Mouse (Mus musculus) kidney, adult 9 months (tissue): ENCODE measurements around the gene Rab8b.
"Not testable (repeated sequence)": the region's sequence is repeated elsewhere in the genome, so short reads cannot be mapped to it uniquely, and the experiment has no call there.

Experiments used
- DNase-seq: peaks from one replicate; pipeline ENCODE4 v3.0.0; 2022

Rab8b gene

DNA sequence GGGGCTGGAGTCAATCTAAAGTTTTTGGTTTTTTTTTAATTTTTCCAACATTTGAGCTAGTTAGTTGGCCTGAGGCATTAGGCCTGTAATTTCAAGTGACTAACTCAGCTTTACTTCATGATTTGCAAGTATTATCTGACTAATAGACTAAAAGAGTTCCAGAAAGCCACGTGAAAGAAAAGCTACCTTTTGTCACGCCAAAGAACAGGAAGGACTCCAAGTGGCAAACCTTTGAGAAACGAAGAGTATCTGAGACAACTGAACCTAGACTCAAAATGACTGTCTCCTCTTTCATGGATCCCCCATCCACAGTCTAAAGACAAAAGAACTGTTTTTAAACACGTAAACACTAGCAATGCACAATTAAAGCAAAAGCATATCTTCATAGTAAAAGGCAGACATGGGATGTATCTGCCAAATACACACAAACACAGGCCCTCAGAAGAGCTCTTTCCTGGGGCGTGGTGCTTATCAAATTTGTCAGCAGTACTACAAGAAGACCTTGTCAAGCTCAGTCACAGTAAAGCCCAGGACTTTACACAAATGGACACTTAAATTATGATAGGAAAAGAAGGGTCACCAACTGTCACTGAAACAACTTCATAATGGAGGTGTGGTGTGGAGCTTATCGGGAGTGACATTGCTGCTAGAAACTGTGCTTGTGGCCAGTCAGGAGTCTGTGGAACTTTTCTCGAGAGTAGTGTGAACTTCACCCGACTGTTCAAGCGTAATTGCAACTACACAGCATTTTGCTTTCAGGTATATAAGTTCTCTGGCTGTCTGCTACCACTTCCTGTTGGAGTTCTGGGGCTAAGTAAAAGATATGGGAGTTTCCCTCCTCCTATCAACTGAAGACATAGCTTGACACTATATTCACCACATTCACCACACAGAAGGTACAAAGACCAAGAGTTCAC, 3.4 kb downstream of the Rab8b start:
- DNase-seq: no peak

DNA sequence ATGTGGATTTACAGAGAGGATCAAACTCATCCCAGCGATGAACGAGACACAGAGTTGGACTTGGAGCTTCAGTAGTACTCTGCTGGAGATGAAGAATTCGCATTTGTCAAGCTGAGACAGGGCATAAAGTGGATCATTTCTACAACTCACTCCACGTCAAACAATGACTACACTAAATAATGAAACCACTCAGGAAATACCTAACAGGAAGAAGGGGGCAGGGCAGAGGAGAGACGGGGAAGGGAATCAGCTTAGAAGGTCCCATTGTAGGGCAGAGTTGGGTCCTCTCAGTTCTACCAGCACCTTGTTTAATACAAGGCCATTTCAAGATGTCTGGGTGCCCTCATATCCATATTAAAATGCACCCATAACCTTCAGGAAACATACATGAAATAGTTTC, 4.1 kb downstream of the Rab8b start:
- DNase-seq: no peak

GRCm38 (mm10) chr9:66914540-66914939, 4.9 kb downstream of the Rab8b start:
- DNase-seq: no peak

- DNase-seq: not testable (repeated sequence)
Measured at GRCm38 (mm10) chr9:66913254-66913934, 6.1 kb downstream of the Rab8b start.

GRCm38 (mm10) chr9:66912304-66912703, 7.2 kb downstream of the Rab8b start:
- DNase-seq: no peak

DNA sequence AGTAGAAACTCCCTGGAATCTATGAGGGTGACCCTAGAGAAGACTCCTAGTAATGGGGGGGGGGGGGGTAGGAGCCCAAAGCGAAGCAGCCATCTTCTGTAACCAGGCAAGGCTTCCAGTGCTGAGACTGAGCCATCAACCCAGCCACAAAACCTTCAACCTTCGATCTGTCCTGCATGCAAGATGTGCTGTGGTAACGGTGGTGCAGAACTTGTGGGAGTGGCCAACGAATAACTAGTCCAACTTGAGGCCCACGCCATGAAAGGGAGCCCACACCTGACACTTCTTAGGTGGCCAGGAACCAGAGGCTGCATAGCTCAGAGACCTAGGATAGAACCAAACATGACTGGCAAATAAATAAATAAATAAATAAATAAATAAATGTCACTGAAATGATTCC, 8.8 kb downstream of the Rab8b start:
- no peak for DNase-seq

DNA sequence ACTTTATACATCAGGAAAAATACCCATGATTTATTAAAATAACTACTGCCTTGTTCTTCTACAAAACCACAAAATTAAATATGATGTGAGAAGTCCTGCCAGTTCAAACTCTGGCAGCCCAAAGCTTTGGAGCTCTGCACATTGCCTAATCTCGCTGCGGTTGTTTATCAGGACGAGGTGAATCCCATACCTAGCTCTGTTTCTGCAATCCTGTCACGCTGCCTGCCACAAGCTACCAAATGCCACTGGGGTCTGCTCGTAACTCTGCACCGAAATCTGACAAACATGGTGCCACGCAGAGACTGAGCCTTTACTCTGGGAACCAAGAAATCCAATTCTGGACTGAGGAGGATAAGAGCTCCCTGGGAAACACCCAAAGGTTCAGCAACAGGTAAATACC, 9.6 kb downstream of the Rab8b start:
- DNase-seq: no peak

DNA sequence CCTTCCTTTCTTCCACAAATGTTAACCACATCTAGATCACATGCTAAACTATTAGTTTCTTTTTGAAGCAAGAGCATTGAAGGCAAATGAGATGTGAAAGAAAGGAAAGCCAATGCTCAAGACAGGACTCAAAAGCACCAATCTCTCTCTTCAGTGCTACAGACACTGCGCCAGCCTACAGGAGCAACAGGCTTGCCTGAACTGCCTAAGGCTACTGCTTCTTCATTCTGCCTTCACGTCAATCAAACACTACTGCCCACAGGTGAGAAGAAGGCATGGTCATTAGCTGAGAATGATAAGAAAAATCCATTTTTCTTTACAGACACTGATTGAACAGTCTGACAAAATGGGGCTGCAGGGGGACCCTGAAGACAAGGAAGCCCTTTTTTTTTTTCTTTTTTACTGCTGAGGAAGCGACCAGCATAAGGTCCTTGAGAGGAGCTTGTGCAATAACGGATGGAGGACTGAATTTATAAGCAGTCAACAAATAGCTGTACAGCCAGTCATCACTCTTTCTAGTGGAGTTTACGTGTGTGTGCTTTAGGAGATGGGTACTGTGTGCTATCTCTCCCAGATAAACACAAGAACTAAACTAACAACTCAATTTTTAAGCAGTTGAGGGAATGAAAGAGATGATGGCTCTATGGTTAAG, 11.6 kb downstream of the Rab8b start:
- DNase-seq: no peak

- no peak for DNase-seq
Measured at GRCm38 (mm10) chr9:66907126-66907525, 12.4 kb downstream of the Rab8b start.

DNA sequence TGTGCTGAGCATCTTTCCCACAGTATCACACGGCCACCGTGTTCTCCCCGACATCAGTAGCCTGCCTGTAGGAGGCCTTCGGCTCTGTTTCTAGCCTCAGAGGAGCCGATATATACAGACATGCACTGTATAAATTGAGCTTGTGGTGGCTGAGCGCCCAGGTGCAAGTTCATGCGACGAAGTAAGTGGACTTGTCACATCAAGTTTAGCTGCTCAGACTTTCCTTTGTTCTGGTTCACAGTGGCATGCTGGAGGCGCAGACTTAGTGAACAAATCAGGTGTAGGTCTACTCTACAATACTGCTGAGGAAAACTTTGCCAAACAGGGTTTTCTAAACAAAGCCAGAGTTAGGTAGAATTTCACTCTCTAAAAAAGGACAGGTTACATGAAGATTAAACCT, 13.5 kb downstream of the Rab8b start:
- no peak for DNase-seq

DNA sequence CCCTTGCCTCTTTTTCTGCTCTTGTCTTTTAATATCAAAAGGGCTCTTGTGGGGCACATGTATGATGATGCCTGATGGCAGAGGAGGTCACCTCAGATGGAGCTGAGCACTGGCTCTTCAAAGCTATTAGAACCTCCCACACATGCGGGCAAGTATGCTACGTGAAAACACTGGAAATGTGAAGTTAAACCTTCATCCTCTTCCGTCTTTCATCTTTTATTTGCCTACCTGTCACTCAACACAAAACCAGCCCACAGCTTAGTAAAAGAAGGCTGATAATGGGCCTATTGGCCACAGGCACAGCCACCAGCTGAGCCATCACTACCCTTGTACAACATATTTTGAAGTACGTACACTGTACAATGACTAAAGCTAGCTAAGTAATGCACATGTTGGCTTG, 20.0 kb downstream of the Rab8b start:
- DNase-seq: no peak

- no peak for DNase-seq
Measured at GRCm38 (mm10) chr9:66899072-66899471, 20.4 kb downstream of the Rab8b start.

GRCm38 (mm10) chr9:66897851-66898250, 21.6 kb downstream of the Rab8b start:
- DNase-seq: no peak

DNA sequence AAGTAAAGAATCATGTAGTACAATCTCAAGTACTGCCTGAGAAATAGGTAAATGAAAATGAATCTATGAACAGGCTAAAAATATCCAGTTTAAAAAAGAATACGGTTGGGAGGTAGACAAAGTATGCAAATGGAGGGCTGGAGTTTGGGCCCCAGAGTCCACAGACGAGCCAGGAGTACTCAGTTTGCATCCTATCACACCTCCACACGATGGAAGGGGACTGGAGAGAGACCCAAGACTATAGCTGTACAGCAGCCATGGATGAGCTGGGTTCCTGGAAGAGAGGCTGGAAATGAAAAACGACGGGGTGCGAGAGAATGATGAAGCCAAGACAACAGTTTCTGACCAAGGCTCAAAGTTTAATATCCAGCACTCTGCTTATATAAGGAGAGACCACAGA, 22.5 kb downstream of the Rab8b start:
- DNase-seq: no peak

DNA sequence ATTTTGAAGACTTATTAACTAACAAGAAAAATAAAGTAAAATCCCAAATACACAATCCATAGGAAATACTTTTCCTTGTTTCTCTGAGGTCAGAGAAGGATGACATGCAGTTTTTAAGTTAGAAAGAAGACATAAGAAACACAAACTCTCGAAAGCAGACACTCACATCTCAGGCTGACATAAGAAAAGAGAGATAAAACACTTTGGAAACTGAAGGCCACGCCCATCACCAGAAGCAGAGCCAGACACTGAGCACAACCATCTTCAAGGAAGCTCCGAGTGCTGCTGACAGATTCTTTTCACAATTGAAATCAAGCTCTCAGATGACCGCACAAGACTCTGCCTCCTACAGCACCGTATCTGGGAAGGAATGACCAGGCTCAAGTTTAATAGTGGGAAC, 23.5 kb downstream of the Rab8b start:
- DNase-seq: no peak

DNA sequence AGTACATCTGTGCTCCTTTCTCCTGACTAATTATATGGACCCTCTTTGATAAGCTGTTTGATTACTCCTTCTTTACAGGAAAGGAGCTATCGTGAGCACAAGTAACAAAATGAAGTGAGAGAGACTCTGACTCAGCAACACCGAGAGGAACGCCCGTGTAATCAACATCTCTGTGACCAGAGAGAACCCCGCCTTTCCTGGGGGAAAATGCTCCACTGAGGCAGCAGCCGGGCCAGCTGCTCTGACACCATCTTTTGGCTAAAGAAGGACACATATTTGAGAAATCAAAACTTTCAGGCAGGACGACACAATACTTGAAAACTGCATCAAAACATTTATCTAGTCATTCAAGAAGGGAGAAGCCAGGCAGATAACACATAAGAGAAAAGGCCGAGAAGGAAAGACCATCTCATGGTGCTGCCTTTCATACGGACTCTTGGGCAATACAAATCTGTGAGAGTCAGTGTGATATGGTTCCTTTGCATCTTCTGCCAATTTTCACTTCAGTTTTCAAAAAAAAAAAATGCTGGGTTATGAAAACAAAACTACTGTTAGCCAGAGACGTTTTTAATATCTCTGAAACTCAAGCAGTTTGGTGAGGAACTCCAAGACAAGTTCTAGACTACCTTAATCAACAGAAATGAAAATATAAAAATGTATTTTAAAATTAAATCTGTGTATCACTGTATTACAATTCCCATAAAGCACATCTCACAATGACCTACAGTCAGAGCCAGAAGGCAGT, 24.3 kb downstream of the Rab8b start:
- no peak for DNase-seq

DNA sequence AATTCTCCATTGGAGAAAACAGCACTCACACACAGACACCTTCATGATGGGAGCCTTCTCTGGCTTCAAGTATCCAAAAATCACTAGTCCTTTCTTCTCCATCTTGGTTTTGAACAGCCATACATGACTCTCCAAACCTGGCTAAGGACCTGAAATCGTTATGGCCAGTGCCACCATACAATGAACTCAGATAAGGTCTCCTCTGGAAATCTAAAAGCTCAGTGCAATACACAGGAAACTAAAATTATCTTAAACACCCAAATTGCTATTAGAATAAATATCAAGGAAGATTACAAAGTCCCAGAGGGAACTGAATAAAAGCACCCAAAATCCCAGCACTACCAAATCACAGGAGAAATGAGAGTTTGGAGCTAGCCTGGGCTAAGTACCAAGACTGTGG, 25.1 kb downstream of the Rab8b start:
- no peak for DNase-seq

- not testable (repeated sequence) for DNase-seq
Measured at GRCm38 (mm10) chr9:66892456-66892855, 27.0 kb downstream of the Rab8b start.

- no peak for DNase-seq
Measured at GRCm38 (mm10) chr9:66887960-66888610, 31.4 kb downstream of the Rab8b start.

DNA sequence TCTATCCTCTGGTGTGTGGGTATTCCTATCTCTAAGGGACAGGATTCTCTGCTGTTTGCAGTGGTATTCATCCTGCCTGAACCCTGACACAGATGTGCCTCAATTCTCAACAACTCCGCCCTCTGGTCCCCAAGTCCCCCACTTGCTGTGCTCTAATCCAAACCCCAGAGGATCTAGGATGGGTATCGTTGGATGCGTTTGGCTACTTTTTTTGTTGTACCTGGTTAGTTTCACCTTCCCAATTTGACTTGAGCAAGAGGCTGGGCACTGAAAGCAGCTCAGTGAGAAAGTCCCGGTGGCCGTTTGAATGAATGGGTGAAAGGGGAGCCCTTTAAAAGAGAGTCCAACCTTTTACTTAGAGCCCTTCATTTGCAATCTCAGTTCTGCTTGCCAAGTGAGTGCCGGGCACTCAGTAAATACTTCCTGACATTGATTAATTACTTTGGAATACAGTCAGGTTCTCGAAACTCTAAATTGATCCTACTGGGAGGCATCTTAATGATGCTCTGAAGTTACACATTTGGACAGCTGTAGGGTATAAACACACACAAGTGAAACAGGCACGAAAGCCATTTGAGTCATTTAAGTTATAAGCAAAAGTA, 32.1 kb downstream of the Rab8b start:
- DNase-seq: no peak

DNA sequence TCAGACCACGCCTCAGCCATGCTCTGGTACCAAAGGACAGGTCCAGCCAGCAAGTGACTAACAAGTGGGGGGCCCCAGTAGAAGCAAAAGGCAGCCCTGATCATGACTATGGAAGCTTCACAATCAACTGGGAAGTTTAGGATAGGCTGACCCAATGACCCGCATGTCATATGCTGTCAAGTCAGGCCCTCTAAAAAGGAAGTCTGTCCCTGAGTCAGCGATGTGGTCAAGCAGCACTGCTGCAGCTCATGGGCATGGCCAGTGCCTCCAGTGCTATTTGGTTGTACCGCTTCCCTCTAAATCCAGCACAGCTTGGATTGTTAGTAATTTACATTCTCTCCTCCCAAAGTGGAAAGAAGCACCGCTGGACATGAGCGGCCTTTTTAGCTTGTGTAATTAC, 32.7 kb downstream of the Rab8b start:
- DNase-seq: no peak

DNA sequence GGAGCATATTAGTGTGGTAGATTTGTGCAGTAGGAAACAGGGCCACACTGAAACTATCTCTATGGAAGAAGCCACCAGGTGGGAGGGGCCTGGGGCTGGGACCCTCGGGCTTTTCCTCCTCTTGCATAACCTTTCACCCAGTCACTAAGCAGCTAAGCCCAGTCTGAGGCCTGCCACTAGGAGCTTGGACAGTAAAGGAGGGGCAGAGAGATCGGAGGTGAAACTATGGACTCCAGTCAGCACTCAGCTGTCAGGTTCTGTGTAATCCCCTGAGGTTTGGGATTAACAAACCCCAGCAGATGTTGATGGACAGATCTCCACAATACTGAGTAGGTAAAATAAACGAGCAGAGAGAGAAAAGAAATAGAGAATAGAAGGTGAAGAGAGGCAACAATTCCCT, 33.1 kb downstream of the Rab8b start:
- no peak for DNase-seq
